Mouse (Mus musculus): ENCODE measurements around the gene Phc1. TPM values are rescaled to one million over a fixed set of nuclear protein-coding genes. Genes with fewer than 3 reads are reported as not detected.

The Phc1 gene
- polyA plus RNA-seq (2014; fragmentation: Illumina TruSeq; extraction: RNeasy Lipid Tissue Mini Kit (QIAGEN cat#74804); ENCODE audit: low read depth, low replicate concordance), result 18.4 TPM

DNA sequence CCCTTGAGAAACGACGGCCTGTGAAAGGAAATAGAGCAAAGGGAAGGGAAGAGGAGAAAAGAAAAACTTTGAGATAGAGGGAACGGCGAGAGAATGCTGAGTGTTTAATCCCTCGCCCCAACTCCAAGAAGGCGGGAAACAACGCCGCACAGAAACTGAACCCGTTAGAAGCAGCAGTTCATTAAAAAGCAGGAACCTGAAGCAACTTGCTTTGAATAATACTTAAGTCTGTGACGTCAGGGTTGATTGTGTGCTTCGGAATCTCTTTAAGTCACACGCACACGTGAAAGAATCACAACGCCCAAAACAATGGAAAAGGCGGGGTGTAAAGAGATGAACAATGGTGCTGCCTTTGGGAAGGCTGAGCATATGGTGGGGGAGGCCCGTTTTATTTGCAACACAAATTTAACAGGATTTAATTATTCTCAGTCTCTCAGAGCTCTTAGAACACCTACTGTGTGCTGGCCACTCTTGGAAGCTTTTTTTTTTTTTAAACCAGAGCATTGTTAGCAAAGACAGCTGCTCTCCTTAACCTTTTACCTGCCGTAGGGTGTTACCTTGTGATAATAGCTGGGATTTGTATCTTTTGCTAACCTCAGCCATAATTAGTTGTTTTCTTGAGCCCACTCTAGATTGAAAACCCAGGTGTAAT, at the start of gene Phc1:
Gene Phc1 (minus strand): TSS at position 213 of the 652 bp plus-strand sequence.

GRCm38 (mm10) chr6:122308505-122309393, 31.6 kb downstream of the Phc1 start, which contains the start of gene M6pr:
M6pr (plus strand) TSS chr6:122308720.

GRCm38 (mm10) chr6:122282782-122283181, 57.6 kb downstream of the Phc1 start, which contains the start of gene Klrg1:
Klrg1 (minus strand) TSS chr6:122282882.

Other genes with a start within 250 kb of the Phc1 start
- gene Klrg1, start 57.7 kb downstream of the Phc1 start, polyA plus RNA-seq (2014; fragmentation: Illumina TruSeq; extraction: RNeasy Lipid Tissue Mini Kit (QIAGEN cat#74804); ENCODE audit: low read depth, low replicate concordance), result 0.43 TPM
- 134 TPM for gene M6pr, start 31.8 kb downstream of the Phc1 start, polyA plus RNA-seq (2014; fragmentation: Illumina TruSeq; extraction: RNeasy Lipid Tissue Mini Kit (QIAGEN cat#74804); ENCODE audit: low read depth, low replicate concordance)
- 15.4 TPM for gene Rimklb, start 158.2 kb upstream of the Phc1 start, polyA plus RNA-seq (2014; fragmentation: Illumina TruSeq; extraction: RNeasy Lipid Tissue Mini Kit (QIAGEN cat#74804); ENCODE audit: low read depth, low replicate concordance)
- gene Mfap5, start 165.3 kb upstream of the Phc1 start, polyA plus RNA-seq (2014; fragmentation: Illumina TruSeq; extraction: RNeasy Lipid Tissue Mini Kit (QIAGEN cat#74804); ENCODE audit: low read depth, low replicate concordance), result 62.5 TPM
- gene Aicda, start 213.2 kb upstream of the Phc1 start, polyA plus RNA-seq (2014; fragmentation: Illumina TruSeq; extraction: RNeasy Lipid Tissue Mini Kit (QIAGEN cat#74804); ENCODE audit: low read depth, low replicate concordance), result not detected

Data from adipose tissue, adult 10 weeks (tissue).